Mouse (Mus musculus) adipose tissue, adult 10 weeks (tissue): Measurements from ENCODE around the gene Rrnad1. TPM values are rescaled to one million over a fixed set of nuclear protein-coding genes. Genes with fewer than 3 reads are reported as not detected.

Experiments
- polyA plus RNA-seq: library from polyadenylated mRNA; stranded (reverse); fragments of 350-450 nt; fragmentation: Illumina TruSeq; extraction: RNeasy Lipid Tissue Mini Kit (QIAGEN cat#74804); gene quantifications from one replicate; pipeline ENCODE4 v1.2.3, GENCODE M21; 2014; ENCODE audit warnings: low read depth, low replicate concordance

Gene Rrnad1
- polyA plus RNA-seq = 19.1 TPM

DNA sequence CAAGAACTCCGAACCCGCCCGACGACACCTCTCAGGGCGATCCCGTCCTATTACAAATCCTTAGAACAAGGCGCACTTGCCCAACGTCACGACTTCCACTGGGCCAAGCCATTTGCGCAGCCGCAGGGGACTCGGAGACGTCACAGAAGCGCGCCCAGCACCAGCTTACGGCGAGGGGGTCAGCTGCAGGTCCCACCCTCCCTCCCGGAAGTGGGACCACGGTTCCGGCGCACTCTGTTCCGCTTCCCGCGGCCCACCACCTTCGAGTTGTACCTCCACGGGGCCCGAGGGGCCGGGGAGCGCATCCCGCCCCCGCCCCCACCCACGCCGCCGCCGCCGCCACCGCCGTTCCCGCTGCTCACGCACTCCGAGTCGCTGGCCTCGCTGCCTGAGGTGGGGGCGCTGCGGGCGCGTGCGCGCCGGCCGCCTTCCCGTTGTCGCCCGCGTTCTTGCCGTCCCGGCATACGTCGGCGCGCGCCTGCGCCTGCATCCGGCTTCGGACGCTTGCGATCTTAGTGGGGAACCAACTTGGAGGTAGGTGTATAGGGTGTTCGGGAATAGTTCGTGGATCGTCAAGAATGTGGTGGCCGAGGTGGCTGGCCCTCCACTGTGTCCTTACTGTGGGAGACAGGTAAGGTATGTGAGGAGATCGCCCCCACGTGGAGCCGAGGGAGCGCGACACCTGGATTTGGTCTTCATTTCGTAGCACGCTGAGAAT is at the start of gene Rrnad1, which contains the start of gene Isg20l2:
Gene Rrnad1, minus strand, starts transcription at position 640 of the 718 bp plus-strand sequence.
Gene Isg20l2, plus strand, starts transcription at position 237 of the 718 bp plus-strand sequence.

DNA sequence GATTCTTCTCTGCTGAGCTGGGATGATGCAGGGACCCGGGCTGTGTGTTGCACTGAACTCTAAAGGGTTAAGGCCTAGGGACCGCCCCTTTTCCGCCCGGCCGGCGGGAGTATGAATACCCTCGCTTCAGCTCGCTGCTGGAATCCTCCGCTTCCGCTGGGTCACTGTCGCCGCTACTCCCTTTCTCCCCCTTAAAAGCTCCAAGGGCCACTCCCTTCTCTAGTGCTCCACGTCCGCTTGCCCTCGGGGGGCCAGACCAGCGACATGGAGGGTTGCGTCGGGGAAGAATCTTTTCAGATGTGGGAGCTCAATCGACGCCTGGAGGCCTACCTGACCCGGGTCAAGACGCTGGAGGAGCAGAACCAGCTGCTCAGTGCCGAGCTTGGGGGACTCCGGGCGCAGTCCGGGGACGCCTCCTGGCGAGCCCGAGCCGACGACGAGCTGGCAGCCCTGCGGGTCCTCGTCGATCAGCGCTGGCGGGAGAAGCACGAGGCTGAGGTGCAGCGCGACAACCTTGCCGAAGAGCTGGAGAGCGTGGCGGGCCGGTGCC is 40.5 kb upstream of the Rrnad1 start, which contains the start of gene Nes:
Gene Nes, plus strand, starts transcription at position 140 of the 550 bp plus-strand sequence.

DNA sequence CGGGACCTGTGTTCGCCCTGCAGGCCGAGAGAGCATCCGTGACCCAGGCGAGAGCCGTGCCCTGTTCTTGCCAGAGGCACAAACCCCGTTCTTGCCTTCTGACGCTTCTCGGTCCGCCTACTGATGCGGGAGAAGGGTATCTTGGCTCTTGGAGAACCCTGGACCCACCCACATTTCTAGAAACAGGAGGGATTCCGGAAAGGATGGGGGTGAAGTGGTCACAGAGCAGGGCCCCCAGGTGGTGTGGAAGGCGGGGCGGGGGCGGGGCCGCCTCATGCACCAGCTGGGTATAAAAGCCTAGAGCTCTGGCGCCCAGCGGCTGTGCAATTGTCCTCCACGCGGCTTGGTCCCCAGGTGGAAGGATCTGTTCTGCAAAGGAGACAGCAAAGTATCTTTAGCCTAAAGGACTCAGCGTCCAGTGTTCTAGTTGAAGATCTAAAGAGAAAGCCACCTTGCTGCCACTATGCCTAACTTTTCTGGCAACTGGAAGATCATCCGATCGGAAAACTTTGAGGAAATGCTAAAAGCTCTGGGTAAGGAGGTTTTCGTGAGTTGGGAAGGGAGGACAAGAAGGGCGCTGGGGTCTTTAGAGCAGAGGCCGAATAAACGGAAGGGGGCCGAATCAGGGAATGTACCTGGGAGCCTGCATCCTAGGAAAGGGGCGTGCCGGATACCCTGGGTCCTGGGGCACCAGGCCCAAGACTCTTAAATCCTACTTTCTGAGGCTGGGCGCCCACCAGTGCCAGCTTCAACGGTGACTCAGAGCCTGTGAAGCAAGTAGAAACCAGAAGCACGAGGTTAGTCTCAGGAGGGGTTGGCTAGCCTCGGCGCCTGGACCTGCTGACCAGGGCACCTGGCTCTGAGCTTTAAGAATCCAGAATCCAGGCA is 18.1 kb upstream of the Rrnad1 start, which contains the start of gene Crabp2:
Gene Crabp2, plus strand, starts transcription at position 289 of the 888 bp plus-strand sequence.

DNA sequence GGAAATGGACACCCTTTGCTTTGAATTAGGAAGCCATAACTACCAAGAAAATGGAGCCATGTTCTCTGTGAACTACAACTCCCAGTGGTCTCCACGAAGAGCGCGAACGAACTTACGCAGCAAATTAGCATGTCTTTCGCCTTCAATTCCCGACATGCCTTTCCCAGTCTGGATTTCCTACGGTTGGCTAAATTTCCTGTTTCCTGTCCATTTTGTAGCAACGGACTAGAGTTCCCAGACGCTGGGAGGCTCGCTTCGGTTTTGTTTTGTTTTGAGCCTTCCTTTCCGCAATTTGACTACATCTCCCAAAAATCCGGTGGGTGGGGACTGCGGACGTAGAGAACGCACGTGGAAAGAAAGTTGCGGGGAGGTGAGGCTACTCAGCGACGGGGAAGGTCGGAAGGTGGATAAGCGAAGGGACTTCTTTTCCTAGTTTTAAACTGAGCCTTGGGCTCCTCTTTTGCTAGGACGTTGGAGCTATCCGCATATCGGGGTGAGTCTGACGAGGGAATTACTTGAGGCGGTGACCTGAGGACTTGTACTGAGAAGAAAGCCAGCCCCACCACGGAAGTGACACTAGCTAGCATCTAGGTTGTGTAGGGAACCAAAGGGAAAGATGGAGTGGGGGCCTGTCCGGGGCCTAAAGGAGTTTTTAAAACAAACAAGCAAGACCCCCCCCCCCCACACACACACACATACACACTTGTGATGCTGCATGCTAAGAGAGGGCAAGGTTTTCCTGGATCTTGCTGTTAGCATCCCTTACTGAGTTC is 11.0 kb downstream of the Rrnad1 start, which contains the start of gene Mrpl24:
Gene Mrpl24, plus strand, starts transcription at position 171 of the 773 bp plus-strand sequence.

DNA sequence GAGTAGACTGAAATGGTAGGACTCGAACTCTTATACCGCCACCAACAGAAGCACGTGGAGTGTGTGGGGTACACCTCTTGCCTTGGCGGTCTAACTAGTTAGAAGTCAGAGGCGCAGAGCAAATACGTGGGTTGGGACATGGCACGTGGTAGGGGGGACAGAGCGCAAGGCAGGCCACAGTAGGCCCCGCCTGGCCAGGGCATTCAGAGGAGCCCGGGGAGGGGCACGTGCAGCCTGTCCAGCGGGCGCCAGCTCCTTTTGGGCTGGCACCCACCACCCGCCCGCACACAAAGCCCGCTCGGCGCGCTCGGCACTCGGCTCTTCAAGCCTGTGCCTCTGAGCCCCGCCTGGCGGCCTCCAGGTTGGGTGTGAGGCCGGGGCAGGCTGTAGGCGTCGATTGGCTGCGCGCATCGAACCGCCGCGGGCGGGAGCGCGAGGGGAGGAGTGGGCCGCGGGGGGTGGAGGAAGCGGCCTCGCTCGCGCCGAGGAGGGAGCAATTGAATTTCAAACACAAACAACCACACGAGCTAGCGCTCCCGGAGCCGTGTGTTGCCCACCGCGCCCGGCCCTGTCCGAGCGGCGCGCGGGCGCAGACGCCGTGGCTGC is 24.5 kb downstream of the Rrnad1 start, which contains the start of gene Hdgf:
Gene Hdgf, plus strand, starts transcription at position 442 of the 606 bp plus-strand sequence.

DNA sequence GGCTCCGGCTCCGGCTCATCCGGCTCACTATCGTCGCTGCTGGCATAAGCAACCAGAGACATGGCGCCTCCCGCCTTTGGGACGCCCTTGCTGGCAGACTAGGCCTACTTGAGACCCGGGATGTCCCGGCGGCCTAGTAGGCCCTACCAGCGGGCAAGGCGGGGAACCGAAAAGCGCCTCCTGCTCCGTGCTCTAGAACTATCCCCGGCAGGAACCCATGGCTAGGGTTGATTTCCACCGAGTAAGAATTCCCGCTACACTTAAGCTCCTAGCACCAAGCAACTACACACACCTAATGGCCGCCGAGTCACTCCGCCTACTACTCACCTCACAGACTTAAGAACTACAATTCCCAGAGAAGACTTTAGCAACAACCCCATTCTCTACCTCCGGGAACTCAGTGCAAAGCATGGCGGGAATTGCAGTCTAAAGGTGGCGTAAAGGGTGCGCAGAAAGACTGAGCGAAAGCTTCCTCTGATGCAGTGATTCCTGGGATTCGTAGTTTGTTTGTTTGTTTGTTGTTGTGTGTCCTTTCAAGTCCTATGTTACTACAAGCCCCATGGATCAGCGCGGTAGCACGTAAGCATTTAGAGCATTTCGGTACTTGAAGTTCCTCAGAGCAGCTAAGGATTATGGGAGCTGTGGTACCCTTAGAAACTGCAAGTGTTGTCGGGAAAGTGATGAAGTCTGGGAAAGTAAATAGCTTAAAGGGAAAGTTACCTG is 45.1 kb downstream of the Rrnad1 start, which contains the start of gene Prcc:
Gene Prcc, minus strand, starts transcription at position 328 of the 723 bp plus-strand sequence.

Other genes starting within 250 kb of the Rrnad1 start
- gene Lrrc71, start 182.1 kb downstream of the Rrnad1 start, polyA plus RNA-seq = 6.5 TPM
- gene Ntrk1, start 135.6 kb downstream of the Rrnad1 start, polyA plus RNA-seq = 1.3 TPM
- gene Insrr, start 133.8 kb downstream of the Rrnad1 start, polyA plus RNA-seq = 2.8 TPM
- gene Pear1, start 106.4 kb downstream of the Rrnad1 start, polyA plus RNA-seq = 39.1 TPM
- 0.55 TPM for gene Sh2d2a, start 84.0 kb downstream of the Rrnad1 start, polyA plus RNA-seq
- gene Prcc, start 45.1 kb downstream of the Rrnad1 start, polyA plus RNA-seq = 24.2 TPM
- gene Hdgf, start 24.4 kb downstream of the Rrnad1 start, polyA plus RNA-seq = 132 TPM
- 115 TPM for gene Mrpl24, start 11.2 kb downstream of the Rrnad1 start, polyA plus RNA-seq
- gene Isg20l2, start 403 bp downstream of the Rrnad1 start, polyA plus RNA-seq = 15.9 TPM
- 3.9 TPM for gene Crabp2, start 17.9 kb upstream of the Rrnad1 start, polyA plus RNA-seq
- gene Nes, start 40.4 kb upstream of the Rrnad1 start, polyA plus RNA-seq = 9.0 TPM
- not detected for gene Bcan, start 69.5 kb upstream of the Rrnad1 start, polyA plus RNA-seq
- not detected for gene Hapln2, start 96.9 kb upstream of the Rrnad1 start, polyA plus RNA-seq
- gene Gpatch4, start 112.4 kb upstream of the Rrnad1 start, polyA plus RNA-seq = 11.0 TPM
- gene Naxe, start 127.8 kb upstream of the Rrnad1 start, polyA plus RNA-seq = 105 TPM
- 6.3 TPM for gene Ttc24, start 147.6 kb upstream of the Rrnad1 start, polyA plus RNA-seq
- gene Iqgap3, start 151.3 kb upstream of the Rrnad1 start, polyA plus RNA-seq = 1.1 TPM
- 35.4 TPM for gene Mef2d, start 211.7 kb upstream of the Rrnad1 start, polyA plus RNA-seq